Mouse (Mus musculus) cerebellum, adult 2 months (tissue): ENCODE data around the gene Pradc1. TPM values are rescaled to one million over a fixed set of nuclear protein-coding genes. Genes with fewer than 3 reads are reported as not detected.

Source experiments
- DNase-seq, 2 experiments: peaks; one replicate each; pipeline ENCODE4 v3.0.0; 2021
- H3K27ac ChIP-seq: fragments of 200-500 bp; 2 replicates; pipeline ENCODE4 v1.5.1; 2012; ENCODE audit warnings: low read length, control low read depth, inconsistent platforms; ENCODE audit not compliant: insufficient read depth
- H3K27me3 ChIP-seq: fragments of 200-500 bp; 2 replicates; pipeline ENCODE4 v1.6.1; 2012; ENCODE audit warnings: inconsistent platforms, mild to moderate bottlenecking, low read length, moderate library complexity; ENCODE audit not compliant: control insufficient read depth, insufficient read depth
- H3K4me1 ChIP-seq: fragments of 200-500 bp; 2 replicates; pipeline ENCODE4 v1.6.1; 2011; ENCODE audit warnings: low read length; ENCODE audit not compliant: control insufficient read depth, insufficient read depth
- H3K4me3 ChIP-seq: fragments of 200-500 bp; replicated peaks from 2 replicates; pipeline ENCODE3; 2011; ENCODE audit warnings: mild to moderate bottlenecking, low read depth, low read length, control low read depth; ENCODE audit not compliant: insufficient read depth
- CTCF ChIP-seq: fragments of 200-500 bp; IDR thresholded peaks from 2 replicates; pipeline ENCODE4 v1.5.1; 2011; ENCODE audit warnings: low read depth, mild to moderate bottlenecking, control low read depth, low read length, moderate library complexity, borderline replicate concordance; ENCODE audit not compliant: insufficient read depth
- POLR2A ChIP-seq: fragments of 200-500 bp; IDR thresholded peaks from 2 replicates; pipeline ENCODE4 v1.6.1; 2011; ENCODE audit warnings: low read length, control low read depth, borderline replicate concordance; ENCODE audit not compliant: insufficient read depth
- WGBS: fragments of 180-500 bp; shearing (Covaris S2); methylation state at CpG from one replicate; pipeline ENCODE4 v1.1.7; 2018; 5-methylcytosine and 5-hydroxymethylcytosine counted together
- polyA plus RNA-seq: library from polyadenylated mRNA; depleted of rRNA; stranded (reverse); fragments of >200 nt; gene quantifications from 2 replicates; pipeline ENCODE4 v1.2.3, GENCODE M21; 2012

The Pradc1 gene
- polyA plus RNA-seq, 1 experiment, result 21.2 TPM

- no peak overlapping the region for H3K27ac ChIP-seq
- no peak overlapping the region for H3K4me3 ChIP-seq
- H3K27me3 ChIP-seq, result no peaks in the 10 kb centered on the region
- no peak for DNase-seq
- TF ChIP-seq POLR2A (no peak), CTCF (no peak)
- H3K4me1 ChIP-seq, result peaks cover 3% of the 10 kb centered on the region
- WGBS, result 68% methylated on average over 2 of the region's 2 CpGs
Observed at GRCm38 (mm10) chr6:85485738-85486137, 34.0 kb upstream of the Pradc1 start.

- H3K27ac ChIP-seq, result no peak overlapping the region
- TF ChIP-seq POLR2A (no peak), CTCF (no peak)
- peaks cover 8% of the 10 kb centered on the region for H3K4me1 ChIP-seq
- 8% methylated on average over 92 of the region's 92 CpGs for WGBS
- H3K27me3 ChIP-seq, result no peaks in the 10 kb centered on the region
- DNase-seq, result peak; percentile 56 to 65
- H3K4me3 ChIP-seq, result peak overlapping the region; percentile 19
Observed at GRCm38 (mm10) chr6:85483843-85484721, 32.3 kb upstream of the Pradc1 start.

GRCm38 (mm10) chr6:85480685-85481084 is 28.9 kb upstream of the Pradc1 start:
- no peak for DNase-seq
- H3K4me1 ChIP-seq, result peaks cover 8% of the 10 kb centered on the region
- 35% methylated on average over 16 of the region's 16 CpGs for WGBS
- H3K27me3 ChIP-seq, result no peaks in the 10 kb centered on the region
- H3K27ac ChIP-seq, result no peak overlapping the region
- TF ChIP-seq POLR2A (no peak), CTCF (no peak)
- H3K4me3 ChIP-seq, result no peak overlapping the region

GRCm38 (mm10) chr6:85479979-85480378 is 28.2 kb upstream of the Pradc1 start:
- WGBS, result 50% methylated on average over 5 of the region's 5 CpGs
- no peak for DNase-seq
- no peaks in the 10 kb centered on the region for H3K27me3 ChIP-seq
- peaks cover 8% of the 10 kb centered on the region for H3K4me1 ChIP-seq
- no peak overlapping the region for H3K4me3 ChIP-seq
- H3K27ac ChIP-seq, result no peak overlapping the region
- TF ChIP-seq POLR2A (no peak), CTCF (no peak)

- H3K4me1 ChIP-seq, result peaks cover 8% of the 10 kb centered on the region
- no peak overlapping the region for H3K4me3 ChIP-seq
- WGBS, result 77% methylated on average over 14 of the region's 14 CpGs
- no peak for DNase-seq
- H3K27me3 ChIP-seq, result no peaks in the 10 kb centered on the region
- no peak overlapping the region for H3K27ac ChIP-seq
- TF ChIP-seq CTCF, result peak; percentile 6; the same call in 1 of the 2 replicates
- TF ChIP-seq POLR2A, result no peak
Observed at GRCm38 (mm10) chr6:85478416-85478815, 26.6 kb upstream of the Pradc1 start.

GRCm38 (mm10) chr6:85477366-85477917 is 25.7 kb upstream of the Pradc1 start:
- no peak for DNase-seq
- Histone ChIP-seq H3K27ac (no peak overlapping the region), H3K4me1 (peaks cover 8% of the 10 kb centered on the region), H3K27me3 (no peaks in the 10 kb centered on the region), H3K4me3 (no peak overlapping the region)
- TF ChIP-seq CTCF (peak; percentile 71), POLR2A (no peak)
- WGBS, result 50% methylated on average over 10 of the region's 10 CpGs

- WGBS, result 94% methylated on average over 3 of the region's 3 CpGs
- Histone ChIP-seq H3K4me1 (peaks cover 3% of the 10 kb centered on the region; the same call in 1 of the 2 replicates), H3K27ac (no peak overlapping the region), H3K4me3 (no peak overlapping the region), H3K27me3 (no peaks in the 10 kb centered on the region)
- TF ChIP-seq POLR2A (no peak), CTCF (no peak)
- DNase-seq, result no peak
Observed at GRCm38 (mm10) chr6:85475581-85475980, 23.8 kb upstream of the Pradc1 start.

GRCm38 (mm10) chr6:85472542-85472941 is 20.8 kb upstream of the Pradc1 start:
- no peak overlapping the region for H3K27ac ChIP-seq
- H3K4me1 ChIP-seq, result no peaks in the 10 kb centered on the region
- no peak for TF ChIP-seq CTCF
- DNase-seq, result no peak
- no peaks in the 10 kb centered on the region for H3K27me3 ChIP-seq
- H3K4me3 ChIP-seq, result no peak overlapping the region
- WGBS, result 44% methylated on average over 5 of the region's 5 CpGs
